Mouse (Mus musculus) megakaryocyte, embryonic 14.5 days (primary cell): ENCODE data around the gene Hist1h1d. TPM values are rescaled to one million over a fixed set of nuclear protein-coding genes. Genes with fewer than 3 reads are reported as not detected.
"Not testable (repeated sequence)": the region's sequence is repeated elsewhere in the genome, so short reads cannot be mapped to it uniquely, and the experiment has no call there.

Source experiments
- H3K27me3 ChIP-seq: replicated peaks from 2 replicates; pipeline ENCODE3; 2012; ENCODE audit warnings: inconsistent platforms
- H3K36me3 ChIP-seq: replicated peaks from 2 replicates; pipeline ENCODE3; 2012; ENCODE audit warnings: low read length, inconsistent platforms, mixed read lengths
- H3K4me1 ChIP-seq: 2 replicates; pipeline ENCODE4 v1.6.1; 2012; ENCODE audit warnings: inconsistent platforms
- H3K4me3 ChIP-seq: replicated peaks from 2 replicates; pipeline ENCODE3; 2012; ENCODE audit warnings: moderate library complexity, mild to moderate bottlenecking, inconsistent platforms
- H3K9me3 ChIP-seq: 2 replicates; pipeline ENCODE4 v1.6.1; 2012; ENCODE audit warnings: inconsistent platforms
- FLI1 ChIP-seq: IDR thresholded peaks from 2 replicates; pipeline ENCODE4 v1.6.1; 2012; ENCODE audit warnings: low read length, inconsistent platforms, mixed read lengths
- GATA1 ChIP-seq: IDR thresholded peaks from 3 replicates; pipeline ENCODE4 v1.6.1; 2012; ENCODE audit warnings: mixed read lengths, low read length, inconsistent platforms, borderline replicate concordance
- polyA plus RNA-seq: library from polyadenylated mRNA; stranded (reverse); fragments of >175 nt; gene quantifications from 2 replicates; pipeline ENCODE4 v1.2.3, GENCODE M21; 2012; ENCODE audit warnings: low replicate concordance; ENCODE audit not compliant: insufficient read depth

Hist1h1d gene
- polyA plus RNA-seq, 1 experiment: 2.1 TPM

DNA sequence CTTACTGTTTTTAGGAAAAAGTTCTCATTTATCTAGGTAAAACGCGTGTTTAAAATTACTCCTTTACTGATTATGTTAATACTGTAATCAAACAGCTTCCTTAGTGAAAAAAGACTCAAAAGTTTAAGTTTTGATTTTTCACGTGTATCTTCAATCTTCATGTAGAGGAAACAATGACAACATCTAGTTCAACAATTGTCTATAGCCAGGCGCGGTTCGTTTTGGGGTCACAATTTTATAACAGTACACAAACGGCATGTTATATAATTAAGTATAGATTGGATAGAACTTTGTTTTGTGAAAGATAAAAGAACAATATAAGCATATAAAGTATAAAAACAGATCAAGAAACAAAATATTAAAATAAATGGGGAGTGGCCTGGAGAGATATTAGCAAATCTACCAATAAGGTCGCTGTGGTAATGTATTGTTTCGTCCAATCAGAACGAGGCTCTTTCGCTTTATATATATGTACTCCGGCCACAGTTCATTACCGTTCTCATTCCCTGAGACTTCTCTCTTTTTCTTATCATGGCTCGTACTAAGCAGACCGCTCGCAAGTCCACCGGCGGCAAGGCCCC is 22.3 kb downstream of the Hist1h1d start, which contains the start of gene Hist1h3d:
Hist1h3d (plus strand) TSS at position 493 of the 581 bp plus-strand sequence.
- peak within 1 kb of the TSS; percentile 89 for H3K4me3 ChIP-seq
- peaks cover 33% of the 10 kb centered on the region for H3K4me1 ChIP-seq
- TF ChIP-seq FLI1 (no peak), GATA1 (no peak)
- no peaks in the 10 kb centered on the region for H3K9me3 ChIP-seq
- no peaks in the 10 kb centered on the region for H3K36me3 ChIP-seq
- H3K27me3 ChIP-seq: no peaks in the 10 kb centered on the region

DNA sequence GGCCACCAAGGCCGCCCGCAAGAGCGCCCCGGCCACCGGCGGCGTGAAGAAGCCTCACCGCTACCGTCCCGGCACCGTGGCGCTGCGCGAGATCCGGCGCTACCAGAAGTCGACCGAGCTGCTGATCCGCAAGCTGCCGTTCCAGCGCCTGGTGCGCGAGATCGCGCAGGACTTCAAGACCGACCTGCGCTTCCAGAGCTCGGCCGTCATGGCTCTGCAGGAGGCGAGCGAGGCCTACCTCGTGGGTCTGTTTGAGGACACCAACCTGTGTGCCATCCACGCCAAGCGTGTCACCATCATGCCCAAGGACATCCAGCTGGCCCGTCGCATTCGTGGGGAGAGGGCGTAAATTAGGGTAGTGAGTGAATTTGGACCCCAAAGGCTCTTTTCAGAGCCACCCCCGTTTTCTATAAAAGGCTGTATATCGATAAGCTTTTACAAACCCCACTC is 22.8 kb downstream of the Hist1h1d start:
- H3K27me3 ChIP-seq, H3K36me3 ChIP-seq, H3K9me3 ChIP-seq: not testable (repeated sequence)
- Histone ChIP-seq H3K4me3 (peak overlapping the region; percentile 89), H3K4me1 (peaks cover 38% of the 10 kb centered on the region)

DNA sequence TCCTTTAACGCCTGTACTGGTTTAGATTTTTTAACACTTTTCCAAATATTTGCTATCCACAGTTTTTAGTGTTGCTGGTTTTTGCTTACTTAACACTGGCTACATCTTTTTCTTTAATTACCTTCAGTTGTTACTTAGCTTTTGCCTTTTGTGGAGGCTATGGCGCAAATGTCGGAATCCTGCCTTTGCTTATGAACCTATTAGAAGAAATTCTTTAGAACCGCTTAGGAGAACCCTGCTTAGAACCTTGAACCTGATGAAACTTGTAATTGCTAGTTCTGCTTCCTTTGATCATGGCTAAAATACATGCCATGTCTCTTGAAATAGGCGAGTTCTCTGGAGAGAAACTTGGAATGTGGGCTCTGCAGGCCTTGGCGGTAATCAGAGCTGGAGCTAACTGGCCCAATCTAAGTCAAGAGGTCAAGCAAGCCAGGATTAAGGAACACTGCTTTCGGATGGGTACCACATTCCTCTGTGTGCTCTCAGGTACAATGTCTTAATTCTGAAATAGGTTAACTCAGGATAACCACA is 23.4 kb downstream of the Hist1h1d start:
- H3K36me3 ChIP-seq: no peaks in the 10 kb centered on the region
- H3K4me1 ChIP-seq: peaks cover 44% of the 10 kb centered on the region
- H3K4me3 ChIP-seq: peak overlapping the region; percentile 89
- H3K9me3 ChIP-seq: no peaks in the 10 kb centered on the region
- TF ChIP-seq FLI1: no peak
- H3K27me3 ChIP-seq: no peaks in the 10 kb centered on the region

DNA sequence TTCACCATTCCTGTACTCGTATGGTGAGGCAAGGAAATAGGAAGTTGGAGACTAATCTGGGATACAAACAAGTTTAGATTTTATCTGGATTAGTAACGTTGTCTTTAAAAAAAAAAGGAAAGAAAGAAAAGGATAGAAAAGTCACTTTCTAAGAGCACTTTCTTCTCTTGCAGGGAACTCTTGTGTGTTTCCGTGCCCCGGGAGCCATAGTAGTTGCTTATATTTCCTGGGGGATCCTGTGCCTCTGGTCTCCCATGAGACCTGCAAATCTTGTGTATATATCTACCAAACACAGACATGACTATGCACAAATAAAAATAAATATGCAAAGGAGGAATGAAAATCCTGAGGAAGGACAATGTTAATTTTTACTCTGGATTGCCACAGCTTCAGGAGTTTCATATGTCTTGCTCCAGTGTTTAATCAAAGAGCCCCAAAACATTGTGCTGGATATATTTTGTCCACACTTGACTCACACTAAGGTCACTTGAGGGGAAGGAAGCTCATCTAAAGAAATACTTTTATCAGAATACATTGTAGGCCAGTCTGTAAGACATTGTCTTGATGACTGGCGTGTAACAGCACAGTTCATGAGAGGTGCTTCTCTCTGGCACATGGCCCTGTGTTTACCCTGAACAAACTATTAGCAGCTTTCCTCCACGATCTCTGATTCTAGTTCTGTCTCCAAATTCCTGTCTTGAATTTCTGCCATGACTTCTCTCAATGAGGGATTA is 24.0 kb downstream of the Hist1h1d start:
- Histone ChIP-seq H3K4me3 (peak overlapping the region; percentile 89), H3K4me1 (peaks cover 50% of the 10 kb centered on the region), H3K9me3 (no peaks in the 10 kb centered on the region), H3K36me3 (no peaks in the 10 kb centered on the region), H3K27me3 (no peaks in the 10 kb centered on the region)
- no peak for TF ChIP-seq FLI1
- no peak for TF ChIP-seq GATA1

DNA sequence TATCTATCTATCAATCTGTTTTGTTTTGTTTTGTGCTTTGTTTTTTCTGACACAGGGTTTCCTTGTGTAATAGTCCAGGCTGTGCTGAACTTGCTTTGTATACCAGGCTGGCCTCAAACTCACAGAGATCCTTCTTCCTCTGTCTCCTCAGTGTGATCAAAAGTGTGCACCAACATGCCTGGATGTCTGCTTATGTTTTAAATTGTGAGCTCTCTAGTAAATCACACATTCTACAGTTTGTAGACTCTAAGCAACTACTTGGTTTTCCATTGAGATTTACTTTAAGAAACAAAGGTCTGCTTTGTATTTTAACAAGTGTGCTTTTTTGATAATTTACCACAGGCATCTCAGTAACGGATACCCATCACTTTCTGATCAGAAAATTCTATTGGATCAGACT is 24.8 kb downstream of the Hist1h1d start:
- H3K4me3 ChIP-seq: no peak overlapping the region
- no peaks in the 10 kb centered on the region for H3K9me3 ChIP-seq
- peaks cover 50% of the 10 kb centered on the region for H3K4me1 ChIP-seq
- H3K27me3 ChIP-seq: no peaks in the 10 kb centered on the region
- no peaks in the 10 kb centered on the region for H3K36me3 ChIP-seq
- TF ChIP-seq GATA1: no peak
- TF ChIP-seq FLI1: no peak

DNA sequence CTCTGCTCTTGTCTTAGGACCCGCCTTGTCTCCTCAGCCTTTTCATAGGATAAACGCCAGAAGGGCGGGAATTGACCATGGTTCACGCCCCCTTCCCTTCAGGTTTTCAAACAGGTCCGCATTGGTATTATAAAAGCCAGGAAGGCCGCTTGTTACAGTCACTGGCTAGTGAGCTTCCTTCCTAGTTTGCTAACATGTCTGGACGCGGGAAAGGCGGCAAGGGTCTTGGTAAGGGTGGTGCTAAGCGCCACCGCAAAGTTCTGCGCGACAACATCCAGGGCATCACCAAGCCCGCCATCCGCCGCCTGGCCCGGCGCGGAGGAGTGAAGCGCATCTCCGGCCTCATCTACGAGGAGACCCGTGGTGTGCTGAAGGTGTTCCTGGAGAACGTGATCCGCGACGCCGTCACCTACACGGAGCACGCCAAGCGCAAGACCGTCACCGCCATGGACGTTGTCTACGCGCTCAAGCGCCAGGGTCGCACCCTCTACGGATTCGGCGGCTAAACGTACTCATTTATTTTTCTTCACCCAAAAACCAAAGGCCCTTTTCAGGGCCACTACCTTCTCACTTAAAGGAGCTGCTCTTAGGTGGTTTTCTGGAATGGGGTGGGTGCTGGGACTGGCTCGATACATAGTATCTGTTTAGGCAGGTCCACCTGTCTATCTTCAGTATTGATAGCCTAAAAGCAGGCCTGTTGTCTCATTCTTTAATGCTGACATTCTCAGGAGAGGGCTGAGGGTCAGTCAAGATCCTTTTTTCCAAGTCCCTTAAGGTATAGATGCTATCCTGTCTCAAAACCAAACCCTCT is 28.6 kb downstream of the Hist1h1d start, which contains the start of gene Hist1h4d:
Hist1h4d (plus strand) TSS at position 191 of the 811 bp plus-strand sequence.
- Histone ChIP-seq H3K36me3 (no peaks in the 10 kb centered on the region), H3K27me3 (no peaks in the 10 kb centered on the region), H3K4me3 (peak within 1 kb of the TSS; percentile 88), H3K4me1 (peaks cover 59% of the 10 kb centered on the region), H3K9me3 (no peaks in the 10 kb centered on the region)
- no peak for TF ChIP-seq GATA1
- TF ChIP-seq FLI1: no peak

DNA sequence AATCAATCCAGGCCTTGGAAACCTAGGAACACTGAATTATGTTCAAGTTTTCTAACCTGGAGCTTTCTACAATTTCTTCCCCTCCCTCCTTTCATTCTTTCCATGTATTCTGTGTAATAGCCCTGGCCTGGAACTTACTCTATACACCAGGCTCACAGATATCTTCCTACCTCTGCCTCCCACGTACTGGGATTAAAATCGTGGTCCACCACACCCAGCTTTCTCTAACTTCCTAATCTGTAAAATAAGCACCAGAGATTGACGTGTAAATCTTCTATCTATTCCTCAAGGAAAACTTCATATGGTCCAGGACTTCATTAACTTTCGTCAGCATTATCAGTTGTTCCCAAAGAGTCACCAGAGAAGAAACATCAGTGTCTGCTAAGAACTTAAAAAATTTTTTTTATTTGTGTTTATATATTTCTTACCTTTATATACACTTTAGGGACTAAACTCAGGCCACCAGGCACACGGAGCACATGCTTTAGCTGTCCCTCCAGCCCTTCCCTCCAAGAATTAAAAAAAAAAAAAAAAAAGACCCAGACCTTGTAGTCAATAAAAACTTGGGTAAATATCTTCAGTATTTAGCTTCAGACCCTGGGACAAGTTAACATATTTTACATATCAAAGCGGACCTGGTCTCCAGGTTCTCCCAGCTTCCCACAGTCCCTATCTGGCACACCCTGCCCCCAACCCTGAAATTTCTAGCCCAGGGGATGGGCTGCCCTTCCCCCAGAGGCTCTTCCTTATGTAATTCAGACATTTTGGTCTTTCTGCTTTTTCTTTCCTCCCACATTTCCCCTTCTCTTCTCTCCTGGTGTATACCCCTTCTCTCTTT is 29.4 kb downstream of the Hist1h1d start:
- Histone ChIP-seq H3K36me3 (no peaks in the 10 kb centered on the region), H3K27me3 (no peaks in the 10 kb centered on the region), H3K9me3 (no peaks in the 10 kb centered on the region), H3K4me1 (peaks cover 57% of the 10 kb centered on the region), H3K4me3 (peak overlapping the region; percentile 88)
- no peak for TF ChIP-seq FLI1
- TF ChIP-seq GATA1: no peak

DNA sequence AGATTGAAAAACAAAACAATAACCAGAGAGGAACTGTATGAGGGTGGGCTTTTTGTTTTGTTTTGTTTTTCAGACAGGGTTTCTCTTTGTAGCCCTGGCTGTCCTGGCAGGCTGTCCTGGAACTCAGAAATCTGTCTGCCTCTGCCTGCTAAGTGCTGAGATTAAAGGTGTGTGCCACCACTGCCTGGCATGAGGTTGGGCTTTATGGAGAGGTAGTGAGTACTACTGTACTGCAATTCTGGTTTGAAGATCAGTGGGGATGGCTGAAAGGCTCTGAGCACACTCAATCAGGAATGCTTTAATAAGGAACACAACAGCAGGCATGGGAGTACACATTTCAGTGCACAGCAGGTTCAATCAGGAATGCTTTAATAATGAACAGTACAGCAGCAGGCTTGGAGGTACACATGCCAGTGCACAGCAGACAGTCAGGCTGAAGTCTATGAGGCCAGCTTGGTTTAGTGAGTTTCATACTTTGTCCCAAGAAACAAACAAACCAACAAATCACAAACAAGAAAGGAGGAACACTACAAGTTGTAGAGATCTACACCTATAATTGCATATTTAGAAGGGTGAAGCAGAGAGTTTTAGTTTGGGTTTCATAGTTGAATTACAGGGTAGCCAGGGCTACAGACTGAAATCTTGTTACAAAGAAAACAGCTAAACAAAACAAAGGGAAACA is 30.5 kb downstream of the Hist1h1d start:
- TF ChIP-seq GATA1 (no peak), FLI1 (no peak)
- Histone ChIP-seq H3K27me3 (no peaks in the 10 kb centered on the region), H3K4me1 (peaks cover 61% of the 10 kb centered on the region), H3K36me3 (no peaks in the 10 kb centered on the region), H3K4me3 (peak overlapping the region; percentile 88), H3K9me3 (no peaks in the 10 kb centered on the region)

DNA sequence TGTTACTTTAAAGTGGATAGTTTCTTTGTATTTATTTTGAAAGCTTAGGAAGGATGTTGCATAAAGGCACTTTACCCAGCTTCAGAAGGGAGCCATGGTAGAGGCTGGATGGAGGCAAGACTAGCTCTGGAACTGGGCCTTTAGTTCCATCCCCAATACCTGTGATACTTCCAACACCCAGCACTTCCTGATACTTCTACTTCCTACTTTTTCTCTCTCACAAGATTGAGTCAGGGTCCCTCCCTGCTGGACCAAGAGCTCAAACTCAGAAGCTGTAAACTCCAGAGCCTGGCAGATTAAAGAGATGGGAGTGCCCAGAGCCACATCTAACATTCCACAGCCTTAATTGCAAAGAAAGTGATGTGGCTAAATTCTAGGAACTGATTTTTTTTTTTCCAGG is 31.3 kb downstream of the Hist1h1d start:
- Histone ChIP-seq H3K9me3 (no peaks in the 10 kb centered on the region), H3K36me3 (no peaks in the 10 kb centered on the region), H3K27me3 (no peaks in the 10 kb centered on the region), H3K4me3 (peak overlapping the region; percentile 93), H3K4me1 (peaks cover 69% of the 10 kb centered on the region)
- TF ChIP-seq GATA1 (no peak), FLI1 (no peak)
